Mouse (Mus musculus): ENCODE data around the gene Bbx. TPM values are rescaled to one million over a fixed set of nuclear protein-coding genes. Genes with fewer than 3 reads are reported as not detected.

The Bbx gene
- total and polyA plus RNA-seq, 3 experiments = 6.5 to 36.0 (median 9.2) TPM

DNA sequence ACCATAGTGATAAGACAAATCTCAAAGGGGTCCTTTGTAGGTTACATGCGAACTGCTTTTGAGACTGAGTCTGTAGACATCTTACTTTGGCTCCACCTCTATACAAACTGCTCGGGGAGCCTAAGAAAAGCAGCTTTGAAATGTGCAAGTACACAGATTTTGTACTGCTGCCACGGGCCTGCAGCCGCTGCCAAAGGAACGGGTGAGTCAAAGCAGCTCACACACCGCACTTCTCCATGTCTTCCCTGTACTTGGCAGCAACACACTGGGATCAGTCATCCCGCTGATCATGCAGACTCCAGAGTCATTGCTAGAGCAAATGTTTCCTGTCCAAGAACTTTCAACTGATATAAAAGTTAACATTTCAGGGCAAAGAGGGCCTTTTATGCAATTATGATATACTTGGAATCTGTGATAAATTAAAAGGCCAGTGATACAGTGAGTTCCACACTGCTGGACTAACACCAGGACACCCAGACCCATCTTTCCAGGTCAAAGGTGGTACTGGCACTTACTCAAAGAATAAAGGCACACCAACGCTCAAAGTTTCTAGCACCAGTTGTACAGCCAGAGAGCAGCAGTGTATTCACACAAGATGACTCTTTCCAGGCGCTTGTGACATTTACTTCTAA is 122.7 kb downstream of the Bbx start:
- H3K4me3 ChIP-seq (ENCODE audit: control insufficient read depth in 1 of 2, insufficient read depth in 1 of 2, low read depth in 2 of 2, low read length in 2 of 2) = no peak overlapping the region
- DNase-seq (ENCODE audit: low read depth, low spot score) = no peak
- no peaks in the 10 kb centered on the region for H3K4me1 ChIP-seq (ENCODE audit: control insufficient read depth in 1 of 2, insufficient read depth in 2 of 2, low read length in 2 of 2)
- no peak for TF ChIP-seq MEF2A (IDR thresholded peaks at IDR 0.05; ENCODE audit: extremely low read depth, insufficient replicate concordance, low read depth, low read length, poor library complexity, severe bottlenecking)
- TF ChIP-seq GABPA (IDR thresholded peaks at IDR 0.05; ENCODE audit: low read depth, low read length) = no peak
- TF ChIP-seq RAD21 (IDR thresholded peaks at IDR 0.05; ENCODE audit: low read depth, low read length) = no peak
- TF ChIP-seq NRF1 (IDR thresholded peaks at IDR 0.05; ENCODE audit: insufficient read depth, low read depth, low read length, poor library complexity, severe bottlenecking) = no peak
- no peak for TF ChIP-seq TBP (IDR thresholded peaks at IDR 0.05; ENCODE audit: low read depth, low read length)
- TF ChIP-seq POLR2AphosphoS2 (IDR thresholded peaks at IDR 0.05; ENCODE audit: low read length) = no peak
- H3K9ac ChIP-seq (ENCODE audit: control insufficient read depth, low read depth, low read length, poor library complexity, severe bottlenecking) = no peak overlapping the region
- H3K27ac ChIP-seq (ENCODE audit: control insufficient read depth, low read depth, low read length) = no peak overlapping the region
- no peaks in the 10 kb centered on the region for H3K27me3 ChIP-seq (ENCODE audit: control insufficient read depth in 1 of 2, insufficient read depth in 2 of 2, low read length in 2 of 2)
- no peaks in the 10 kb centered on the region for H3K79me2 ChIP-seq (ENCODE audit: control insufficient read depth, insufficient read depth, low read length, poor library complexity)
- no peaks in the 10 kb centered on the region for H3K36me3 ChIP-seq (ENCODE audit: control insufficient read depth in 1 of 2, insufficient read depth in 2 of 2, low read length in 2 of 2)
- no peaks in the 10 kb centered on the region for H3K9me3 ChIP-seq (replicated peaks; ENCODE audit: insufficient read depth, low read length)

DNA sequence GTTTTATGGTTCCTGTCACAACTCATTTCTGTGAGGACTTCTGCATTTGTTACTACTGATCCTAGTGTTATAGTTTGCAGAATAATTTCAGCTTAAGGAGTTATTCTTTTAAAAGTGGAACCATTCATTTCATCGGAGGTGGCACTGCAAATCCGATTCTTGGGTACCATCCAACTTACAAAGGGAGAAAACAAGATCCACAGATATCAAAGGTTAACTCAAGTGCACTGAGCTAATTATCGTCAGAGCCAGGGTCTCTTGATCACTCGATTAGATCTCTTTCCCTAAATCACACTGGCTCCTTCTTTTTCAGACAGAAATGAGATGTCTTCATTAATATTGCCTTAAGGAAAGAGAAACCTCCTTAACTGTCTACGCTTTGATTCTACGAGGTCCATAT is 123.9 kb downstream of the Bbx start:
- no peaks in the 10 kb centered on the region for H3K9me3 ChIP-seq (replicated peaks; ENCODE audit: insufficient read depth, low read length)

DNA sequence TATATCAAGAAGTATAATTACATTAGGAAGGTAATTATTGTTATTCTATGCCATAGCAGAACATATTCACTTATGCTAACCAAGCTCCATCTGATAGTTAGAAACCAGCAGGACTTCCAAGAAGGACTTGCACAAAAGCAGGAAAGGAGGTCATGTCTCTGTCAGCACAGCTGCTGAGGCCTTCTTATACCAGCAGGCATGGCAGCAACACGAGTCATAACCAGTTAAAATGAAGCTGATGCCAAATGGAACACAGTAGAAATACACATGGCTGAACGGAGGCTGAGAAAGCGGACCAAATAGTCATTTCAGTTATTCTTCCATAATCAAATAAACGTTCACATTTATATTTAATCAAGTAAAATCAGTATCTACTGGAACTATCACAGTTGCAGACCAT is 125.0 kb downstream of the Bbx start:
- Histone ChIP-seq H3K79me2 (ENCODE audit: control insufficient read depth, insufficient read depth, low read length, poor library complexity) (no peaks in the 10 kb centered on the region), H3K4me3 (ENCODE audit: control insufficient read depth in 1 of 2, insufficient read depth in 1 of 2, low read depth in 2 of 2, low read length in 2 of 2) (no peak overlapping the region), H3K9me3 (replicated peaks; ENCODE audit: insufficient read depth, low read length) (no peaks in the 10 kb centered on the region), H3K27me3 (ENCODE audit: control insufficient read depth in 1 of 2, insufficient read depth in 2 of 2, low read length in 2 of 2) (no peaks in the 10 kb centered on the region), H3K27ac (ENCODE audit: control insufficient read depth, low read depth, low read length) (no peak overlapping the region), H3K36me3 (ENCODE audit: control insufficient read depth in 1 of 2, insufficient read depth in 2 of 2, low read length in 2 of 2) (no peaks in the 10 kb centered on the region), H3K9ac (ENCODE audit: control insufficient read depth, low read depth, low read length, poor library complexity, severe bottlenecking) (no peak overlapping the region), H3K4me1 (ENCODE audit: control insufficient read depth in 1 of 2, insufficient read depth in 2 of 2, low read length in 2 of 2) (no peaks in the 10 kb centered on the region)
- TF ChIP-seq RCOR1 (IDR thresholded peaks at IDR 0.05; ENCODE audit: low read depth, low read length) = no peak
- TF ChIP-seq MAX (IDR thresholded peaks at IDR 0.05; ENCODE audit: low read length) = no peak
- TF ChIP-seq JUND (IDR thresholded peaks at IDR 0.05; ENCODE audit: low read depth, low read length) = no peak
- no peak for TF ChIP-seq SIN3A (IDR thresholded peaks at IDR 0.05; ENCODE audit: low read length)
- TF ChIP-seq ELF1 (IDR thresholded peaks at IDR 0.05; ENCODE audit: low read depth, low read length) = no peak
- TF ChIP-seq ZKSCAN1 (IDR thresholded peaks at IDR 0.05; ENCODE audit: low read depth, low read length) = no peak
- no peak for TF ChIP-seq RAD21 (IDR thresholded peaks at IDR 0.05; ENCODE audit: low read depth, low read length)
- no peak for TF ChIP-seq EP300 (IDR thresholded peaks at IDR 0.05; ENCODE audit: low read depth in 1 of 2, low read length in 2 of 2)
- no peak for TF ChIP-seq ZMIZ1 (IDR thresholded peaks at IDR 0.05; ENCODE audit: low read depth, low read length)
- TF ChIP-seq CHD2 (IDR thresholded peaks at IDR 0.05; ENCODE audit: low read length) = no peak
- no peak for TF ChIP-seq UBTF (IDR thresholded peaks at IDR 0.05; ENCODE audit: borderline replicate concordance, insufficient read depth, low read depth, low read length)
- no peak for TF ChIP-seq POLR2A (IDR thresholded peaks at IDR 0.05; ENCODE audit: control insufficient read depth in 1 of 2, insufficient read depth in 1 of 2, low read depth in 1 of 2, low read length in 2 of 2, poor library complexity in 1 of 2)
- no peak for TF ChIP-seq TBP (IDR thresholded peaks at IDR 0.05; ENCODE audit: low read depth, low read length)
- no peak for TF ChIP-seq POLR2AphosphoS5 (IDR thresholded peaks at IDR 0.05; ENCODE audit: borderline replicate concordance, low read depth, low read length)
- TF ChIP-seq POLR2AphosphoS2 (IDR thresholded peaks at IDR 0.05; ENCODE audit: low read length) = no peak
- TF ChIP-seq MYB (IDR thresholded peaks at IDR 0.05; ENCODE audit: low read depth, low read length) = no peak
- TF ChIP-seq HCFC1 (IDR thresholded peaks at IDR 0.05; ENCODE audit: low read depth, low read length) = no peak
- no peak for TF ChIP-seq E2F4 (IDR thresholded peaks at IDR 0.05; ENCODE audit: borderline replicate concordance, low read depth, low read length)
- TF ChIP-seq MAZ (IDR thresholded peaks at IDR 0.05; ENCODE audit: low read depth, low read length) = no peak
- TF ChIP-seq KAT2A (conservative IDR thresholded peaks at IDR 0.05; ENCODE audit: low read depth, low read length) = no peak
- DNase-seq (ENCODE audit: low read depth, low spot score) = no peak

More for the DNA sequence above, 123.9 kb downstream of the Bbx start:
- TF ChIP-seq MEF2A (IDR thresholded peaks at IDR 0.05; ENCODE audit: extremely low read depth, insufficient replicate concordance, low read depth, low read length, poor library complexity, severe bottlenecking) (no peak), USF2 (IDR thresholded peaks at IDR 0.05; ENCODE audit: borderline replicate concordance in 1 of 2, insufficient read depth in 1 of 2, low read depth in 1 of 2, low read length in 2 of 2) (no peak), ZKSCAN1 (IDR thresholded peaks at IDR 0.05; ENCODE audit: low read depth, low read length) (no peak), ZC3H11A (IDR thresholded peaks at IDR 0.05; ENCODE audit: low read depth, low read length) (no peak), GATA1 (IDR thresholded peaks at IDR 0.05; ENCODE audit: low read depth, low read length) (no peak)
- H3K4me1 ChIP-seq (ENCODE audit: control insufficient read depth in 1 of 2, insufficient read depth in 2 of 2, low read length in 2 of 2) = no peaks in the 10 kb centered on the region
- no peak overlapping the region for H3K4me3 ChIP-seq (ENCODE audit: control insufficient read depth in 1 of 2, insufficient read depth in 1 of 2, low read depth in 2 of 2, low read length in 2 of 2)
- H3K9ac ChIP-seq (ENCODE audit: control insufficient read depth, low read depth, low read length, poor library complexity, severe bottlenecking) = no peak overlapping the region
- no peaks in the 10 kb centered on the region for H3K27me3 ChIP-seq (ENCODE audit: control insufficient read depth in 1 of 2, insufficient read depth in 2 of 2, low read length in 2 of 2)
- no peak for DNase-seq (ENCODE audit: low read depth, low spot score)
- no peaks in the 10 kb centered on the region for H3K79me2 ChIP-seq (ENCODE audit: control insufficient read depth, insufficient read depth, low read length, poor library complexity)
- H3K36me3 ChIP-seq (ENCODE audit: control insufficient read depth in 1 of 2, insufficient read depth in 2 of 2, low read length in 2 of 2) = no peaks in the 10 kb centered on the region
- no peak overlapping the region for H3K27ac ChIP-seq (ENCODE audit: control insufficient read depth, low read depth, low read length)

Measured in MEL (cell line).